Mouse (Mus musculus): ENCODE data around the gene Gm49339. TPM values are rescaled to one million over a fixed set of nuclear protein-coding genes. Genes with fewer than 3 reads are reported as not detected.
"Not testable (repeated sequence)": the region's sequence is repeated elsewhere in the genome, so short reads cannot be mapped to it uniquely, and the experiment has no call there.

Gene Gm49339
- polyA plus RNA-seq (2012; rRNA removed): 0.20 TPM in 1 of 2 replicates, not detected in the other

DNA sequence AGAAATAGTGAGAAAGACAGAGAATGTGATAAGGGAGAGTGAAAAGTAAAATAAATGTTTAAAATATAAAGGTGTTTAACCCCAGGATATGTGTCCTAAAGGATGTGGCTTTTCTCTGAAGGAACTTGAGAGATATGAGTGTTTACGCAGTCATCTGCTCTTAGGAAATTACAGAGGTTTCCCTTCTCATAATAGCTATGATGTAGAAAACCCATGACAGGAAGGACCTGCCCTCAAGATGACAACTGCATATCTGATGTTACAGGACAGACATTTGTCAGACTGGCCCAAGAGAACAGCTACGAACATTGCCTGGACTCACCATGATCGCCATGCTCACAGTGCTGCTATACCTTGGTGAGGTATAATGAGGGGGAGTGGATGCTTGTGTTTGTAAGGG lies at the start of gene Gm49339, which contains the start of gene Lilr4b:
Gene Gm49339, plus strand, starts transcription at position 216 of the 400 bp plus-strand sequence.
Gene Lilr4b, plus strand, starts transcription at position 236 of the 400 bp plus-strand sequence.
- DNase-seq (ENCODE audit: low read depth): not testable (repeated sequence)

DNA sequence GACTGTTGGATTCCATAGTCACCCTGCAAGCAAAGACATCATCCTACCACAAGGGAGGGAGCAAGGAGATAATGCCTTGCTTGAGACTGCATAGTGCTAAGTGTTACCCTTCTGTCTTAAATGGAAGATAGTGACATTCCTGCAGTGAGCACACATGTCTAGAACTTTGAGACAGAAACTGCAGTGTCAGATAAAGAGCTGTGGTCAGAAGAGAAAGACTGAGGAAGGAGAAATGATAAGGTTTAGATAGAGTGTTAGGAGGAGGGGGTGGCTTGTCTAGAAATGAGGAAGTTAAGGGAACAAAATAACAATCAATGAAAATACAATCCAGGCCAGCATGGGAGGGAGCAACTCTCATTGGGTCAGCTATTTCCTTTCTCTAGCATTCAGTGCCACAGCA lies 47.5 kb upstream of the Gm49339 start:
- no peak for DNase-seq (ENCODE audit: low read depth)
- TF ChIP-seq CTCF (IDR thresholded peaks at IDR 0.05; ENCODE audit: borderline replicate concordance, extremely low read depth, insufficient read depth, insufficient read length) (no peak), POLR2A (IDR thresholded peaks at IDR 0.05; ENCODE audit: borderline replicate concordance, extremely low read depth, insufficient read depth, insufficient read length, poor library complexity, severe bottlenecking) (no peak)

DNA sequence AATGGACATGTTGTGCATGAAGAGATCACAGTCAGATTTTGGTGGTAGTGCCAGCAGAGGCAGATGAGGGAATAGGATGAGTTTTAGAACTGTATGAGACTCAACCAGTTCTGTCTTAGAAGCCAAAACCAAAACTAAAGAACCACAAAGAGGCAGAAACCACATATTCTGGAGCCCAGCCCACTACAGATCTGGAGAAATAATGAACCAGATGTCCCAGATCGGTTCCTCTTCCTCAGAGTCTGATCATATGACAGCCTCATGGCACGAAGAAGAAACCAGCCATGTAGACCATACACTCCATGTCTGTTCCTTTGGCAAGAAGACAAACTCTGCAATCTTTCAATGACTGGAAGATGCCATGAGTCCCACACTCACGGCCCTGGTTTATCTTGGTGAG lies 44.7 kb upstream of the Gm49339 start:
- DNase-seq (ENCODE audit: low read depth): no peak
- TF ChIP-seq CTCF (IDR thresholded peaks at IDR 0.05; ENCODE audit: borderline replicate concordance, extremely low read depth, insufficient read depth, insufficient read length): no peak
- no peak for TF ChIP-seq POLR2A (IDR thresholded peaks at IDR 0.05; ENCODE audit: borderline replicate concordance, extremely low read depth, insufficient read depth, insufficient read length, poor library complexity, severe bottlenecking)

DNA sequence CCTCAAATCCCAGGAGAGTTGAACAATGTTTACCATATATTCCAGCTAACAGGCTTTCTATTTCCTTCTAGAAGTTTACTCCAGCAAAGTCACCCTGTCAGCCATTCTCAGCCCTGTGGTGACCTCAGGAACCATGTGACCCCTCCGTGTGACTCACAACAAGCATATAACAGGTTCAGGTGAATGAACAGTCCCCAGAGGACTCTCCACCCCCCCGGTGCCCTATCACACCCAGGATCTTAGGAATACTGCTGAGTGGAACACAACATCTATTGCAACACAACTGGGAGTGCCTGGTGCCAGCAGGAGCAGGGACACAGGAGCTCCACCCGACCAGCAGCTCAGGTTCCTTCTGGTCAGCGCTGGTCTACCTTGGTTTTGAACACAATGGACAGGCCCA lies 28.8 kb upstream of the Gm49339 start:
- TF ChIP-seq CTCF (IDR thresholded peaks at IDR 0.05; ENCODE audit: borderline replicate concordance, extremely low read depth, insufficient read depth, insufficient read length): no peak
- TF ChIP-seq POLR2A (IDR thresholded peaks at IDR 0.05; ENCODE audit: borderline replicate concordance, extremely low read depth, insufficient read depth, insufficient read length, poor library complexity, severe bottlenecking): no peak
- DNase-seq (ENCODE audit: low read depth): no peak

GRCm38 (mm10) chr10:51453616-51454298 lies 26.7 kb upstream of the Gm49339 start:
- no peak for TF ChIP-seq CTCF (IDR thresholded peaks at IDR 0.05; ENCODE audit: borderline replicate concordance, extremely low read depth, insufficient read depth, insufficient read length)
- TF ChIP-seq POLR2A (IDR thresholded peaks at IDR 0.05; ENCODE audit: borderline replicate concordance, extremely low read depth, insufficient read depth, insufficient read length, poor library complexity, severe bottlenecking): no peak
- no peak for DNase-seq (ENCODE audit: low read depth)

- TF ChIP-seq CTCF (IDR thresholded peaks at IDR 0.05; ENCODE audit: borderline replicate concordance, extremely low read depth, insufficient read depth, insufficient read length) (no peak), POLR2A (IDR thresholded peaks at IDR 0.05; ENCODE audit: borderline replicate concordance, extremely low read depth, insufficient read depth, insufficient read length, poor library complexity, severe bottlenecking) (no peak)
- DNase-seq (ENCODE audit: low read depth): no peak
These were observed 26.0 kb upstream of the Gm49339 start for GRCm38 (mm10) chr10:51454365-51454764.

DNA sequence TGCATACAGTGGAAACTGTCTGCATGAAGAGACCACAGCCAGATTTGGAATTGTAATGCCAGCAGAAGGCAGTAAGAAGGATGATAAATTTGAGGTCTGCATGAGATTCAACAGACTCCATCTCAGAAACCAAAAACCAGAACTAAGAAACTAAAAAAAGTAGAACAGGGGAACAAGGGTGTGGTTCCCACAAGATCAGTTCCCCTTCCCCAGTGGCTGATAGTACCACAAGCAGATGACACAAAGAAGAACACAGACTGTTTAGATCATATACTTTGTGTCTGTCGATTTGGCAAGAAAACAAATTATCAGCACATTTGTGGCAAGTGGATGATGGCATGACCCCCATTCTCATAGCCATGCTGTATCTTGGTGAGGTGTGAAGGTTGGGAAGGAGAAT lies 24.6 kb upstream of the Gm49339 start:
- TF ChIP-seq CTCF (IDR thresholded peaks at IDR 0.05; ENCODE audit: borderline replicate concordance, extremely low read depth, insufficient read depth, insufficient read length): no peak
- TF ChIP-seq POLR2A (IDR thresholded peaks at IDR 0.05; ENCODE audit: borderline replicate concordance, extremely low read depth, insufficient read depth, insufficient read length, poor library complexity, severe bottlenecking): no peak

GRCm38 (mm10) chr10:51456369-51456768 lies 24.0 kb upstream of the Gm49339 start:
- DNase-seq (ENCODE audit: low read depth): no peak
- TF ChIP-seq POLR2A (IDR thresholded peaks at IDR 0.05; ENCODE audit: borderline replicate concordance, extremely low read depth, insufficient read depth, insufficient read length, poor library complexity, severe bottlenecking) (no peak), CTCF (IDR thresholded peaks at IDR 0.05; ENCODE audit: borderline replicate concordance, extremely low read depth, insufficient read depth, insufficient read length) (no peak)

More for the DNA sequence above, 24.6 kb upstream of the Gm49339 start:
- DNase-seq (ENCODE audit: low read depth): no peak

DNA sequence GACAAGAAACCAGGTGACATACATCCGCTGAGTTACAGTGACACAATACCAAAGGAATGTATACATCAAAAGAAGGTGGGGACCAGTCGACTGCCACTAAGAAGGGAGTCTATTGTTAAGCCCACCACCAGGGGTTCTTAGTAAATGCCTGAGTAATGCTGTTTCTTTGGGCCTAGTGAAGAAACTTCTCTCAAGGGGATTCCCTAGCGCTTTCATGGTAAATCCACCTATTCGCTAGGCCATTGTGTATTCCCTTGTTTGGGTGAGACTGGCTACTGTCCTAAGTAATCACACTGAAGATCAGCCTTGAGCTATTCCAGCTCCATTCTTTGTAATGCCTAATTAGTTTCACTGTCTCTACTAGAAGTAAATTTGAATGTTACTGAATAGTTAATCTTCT lies 16.6 kb upstream of the Gm49339 start:
- not testable (repeated sequence) for DNase-seq (ENCODE audit: low read depth)

GRCm38 (mm10) chr10:51490691-51491090 lies 10.3 kb downstream of the Gm49339 start, which contains the start of gene Lilrb4a:
TSS of gene Lilrb4a (plus strand) at chr10:51490956.
- not testable (repeated sequence) for DNase-seq (ENCODE audit: low read depth)

DNA sequence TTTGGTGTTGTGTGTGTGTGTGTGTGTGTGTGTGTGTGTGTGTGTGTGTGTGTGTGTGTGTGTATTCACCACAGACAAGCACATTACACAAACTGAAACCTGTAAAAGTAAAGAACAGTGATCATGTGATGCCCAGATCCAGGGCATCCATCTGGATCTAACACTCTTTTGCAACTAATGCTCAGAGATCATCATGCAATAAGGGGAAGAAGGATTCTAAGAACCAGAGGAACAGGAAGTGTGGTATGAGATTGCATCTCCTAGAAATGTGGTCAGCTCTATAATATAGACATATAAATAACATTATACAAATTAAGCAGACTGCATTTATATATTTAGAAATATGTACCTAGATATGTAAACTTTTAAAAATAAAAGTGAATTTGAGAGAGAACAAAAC lies 39.6 kb downstream of the Gm49339 start:
- DNase-seq (ENCODE audit: low read depth): no peak
- no peak for TF ChIP-seq CTCF (IDR thresholded peaks at IDR 0.05; ENCODE audit: borderline replicate concordance, extremely low read depth, insufficient read depth, insufficient read length)
- TF ChIP-seq POLR2A (IDR thresholded peaks at IDR 0.05; ENCODE audit: borderline replicate concordance, extremely low read depth, insufficient read depth, insufficient read length, poor library complexity, severe bottlenecking): no peak

DNA sequence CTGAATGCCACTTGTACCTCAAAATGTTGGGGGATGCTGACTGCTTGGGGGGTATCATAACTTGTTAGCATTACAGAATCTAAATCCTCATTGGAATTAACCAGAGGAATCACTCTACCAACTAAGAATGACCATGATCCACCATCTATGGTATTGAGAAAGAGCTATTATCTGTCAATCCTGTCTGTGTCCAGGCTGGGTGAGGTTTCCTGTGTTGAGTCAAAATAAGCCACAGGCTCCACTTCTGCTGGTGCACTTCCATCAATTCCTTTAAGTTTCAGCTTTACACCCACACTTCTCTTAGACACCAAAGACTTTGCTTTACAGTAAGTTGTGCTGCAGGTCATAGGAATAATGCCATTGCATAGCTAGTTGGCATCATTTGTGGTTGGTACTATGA lies 41.0 kb downstream of the Gm49339 start:
- no peak for DNase-seq (ENCODE audit: low read depth)
- TF ChIP-seq POLR2A (IDR thresholded peaks at IDR 0.05; ENCODE audit: borderline replicate concordance, extremely low read depth, insufficient read depth, insufficient read length, poor library complexity, severe bottlenecking) (no peak), CTCF (IDR thresholded peaks at IDR 0.05; ENCODE audit: borderline replicate concordance, extremely low read depth, insufficient read depth, insufficient read length) (no peak)

GRCm38 (mm10) chr10:51526090-51526489 lies 45.7 kb downstream of the Gm49339 start:
- TF ChIP-seq CTCF (IDR thresholded peaks at IDR 0.05; ENCODE audit: borderline replicate concordance, extremely low read depth, insufficient read depth, insufficient read length) (no peak), POLR2A (IDR thresholded peaks at IDR 0.05; ENCODE audit: borderline replicate concordance, extremely low read depth, insufficient read depth, insufficient read length, poor library complexity, severe bottlenecking) (no peak)
- DNase-seq (ENCODE audit: low read depth): no peak
